Mouse (Mus musculus) kidney, embryonic 16.5 days (tissue): ENCODE results near the gene Csnk1d. TPM values are rescaled to one million over a fixed set of nuclear protein-coding genes. Genes with fewer than 3 reads are reported as not detected.
A peak's percentile ranks its signal among the peaks of the same experiment; 100 is the strongest.

Experiments used
- ATAC-seq: fragments of 200-750 bp; cut with Nextera tagmentation; 2 replicates; pipeline ENCODE4 v1.8.0; 2017; ENCODE audit warnings: moderate TSS enrichment; ENCODE audit not compliant: low FRiP score, low TSS enrichment
- H3K27ac ChIP-seq: fragments of 300-500 bp; sonication (generic); 2 replicates; pipeline ENCODE4 v1.5.1; 2014; ENCODE audit warnings: low read length
- H3K27me3 ChIP-seq: fragments of 300-500 bp; sonication (generic); 2 replicates; pipeline ENCODE4 v1.6.1; 2014; ENCODE audit warnings: low read length, control low read depth, mixed read lengths; ENCODE audit not compliant: insufficient read depth
- H3K36me3 ChIP-seq: fragments of 300-500 bp; sonication (generic); 2 replicates; pipeline ENCODE4 v1.6.1; 2014; ENCODE audit warnings: low read length, control low read depth, mixed read lengths; ENCODE audit not compliant: insufficient read depth
- H3K4me1 ChIP-seq: fragments of 300-500 bp; sonication (generic); 2 replicates; pipeline ENCODE4 v1.6.1; 2014; ENCODE audit warnings: low read length, control low read depth, mixed read lengths; ENCODE audit not compliant: insufficient read depth
- H3K4me2 ChIP-seq: fragments of 300-500 bp; sonication (generic); replicated peaks from 2 replicates; pipeline ENCODE4 v1.6.1; 2014; ENCODE audit warnings: low read depth, low read length
- H3K4me3 ChIP-seq: fragments of 300-500 bp; sonication (generic); 2 replicates; pipeline ENCODE4 v1.5.1; 2014; ENCODE audit warnings: mild to moderate bottlenecking, low read length
- H3K9ac ChIP-seq: fragments of 300-500 bp; sonication (generic); replicated peaks from 2 replicates; pipeline ENCODE4 v1.6.1; 2014; ENCODE audit warnings: low read length
- H3K9me3 ChIP-seq: fragments of 300-500 bp; sonication (generic); 2 replicates; pipeline ENCODE4 v1.6.1; 2016; ENCODE audit warnings: low read length, control low read depth
- WGBS: fragments of 180-500 bp; shearing (Covaris S2); extraction: QIAGEN DNeasy Blood & Tissue Kit; methylation state at CpG from one replicate; pipeline ENCODE4 v1.1.7; 2014; 5-methylcytosine and 5-hydroxymethylcytosine counted together
- polyA plus RNA-seq: library from polyadenylated mRNA; unstranded; fragments of >200 nt; fragmentation: Nextera tagmentation; extraction: Ambion mirVana; gene quantifications from 2 replicates; pipeline ENCODE4 v1.2.1, GENCODE M21; 2015

The Csnk1d gene
- polyA plus RNA-seq, 1 experiment from 2014 or later, result 154 TPM

DNA sequence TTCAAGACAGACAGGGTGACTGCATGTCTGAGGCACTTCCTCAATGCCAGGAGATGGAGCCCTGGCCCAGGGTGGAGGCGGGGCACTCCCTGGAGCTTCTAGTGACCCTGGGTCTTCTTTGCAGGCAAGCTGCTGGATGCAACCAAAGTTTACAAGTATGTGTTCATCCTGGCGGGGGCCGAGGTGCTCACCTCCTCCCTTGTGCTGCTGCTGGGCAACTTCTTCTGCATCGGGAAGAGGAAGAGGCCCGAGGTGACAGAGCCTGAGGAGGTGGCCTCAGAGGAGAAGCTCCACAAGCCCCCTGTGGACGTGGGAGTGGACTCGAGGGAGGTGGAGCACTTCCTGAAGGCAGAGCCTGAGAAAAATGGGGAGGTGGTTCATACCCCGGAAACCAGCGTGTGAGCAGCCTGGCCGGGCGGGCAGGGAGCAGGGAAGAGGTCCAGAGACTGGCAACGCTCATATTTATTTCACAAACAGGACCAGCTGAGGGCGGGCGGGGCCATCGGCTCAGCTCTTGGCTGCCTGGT, 33.3 kb downstream of the Csnk1d start:
- Histone ChIP-seq H3K4me1 (peaks cover 12% of the 10 kb centered on the region), H3K27ac (no peak overlapping the region), H3K27me3 (no peaks in the 10 kb centered on the region), H3K9ac (no peak overlapping the region), H3K4me3 (no peak overlapping the region), H3K36me3 (peaks cover 42% of the 10 kb centered on the region), H3K4me2 (no peak overlapping the region), H3K9me3 (no peaks in the 10 kb centered on the region)
- WGBS, result 47% methylated on average over 15 of the region's 15 CpGs
- no peak for ATAC-seq

DNA sequence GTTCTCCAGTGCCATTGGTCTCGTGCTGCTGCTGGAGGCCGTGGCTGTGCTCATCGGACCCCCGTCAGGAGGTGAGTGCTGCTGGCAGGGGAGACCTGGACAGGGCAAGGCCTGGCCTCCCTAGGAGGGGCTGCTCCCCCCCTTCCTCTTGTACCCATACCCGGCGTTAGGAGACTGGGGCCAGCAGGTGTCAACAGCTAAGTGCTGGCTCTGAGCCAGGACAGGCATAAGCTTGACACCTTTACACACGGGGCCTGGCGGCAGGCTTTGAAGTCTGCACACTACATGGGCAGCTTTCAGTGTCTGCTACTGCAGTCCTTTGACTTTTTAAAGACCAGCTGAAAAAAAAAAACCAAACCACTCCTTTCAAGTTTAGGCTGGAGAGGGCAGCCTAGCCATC, 34.1 kb downstream of the Csnk1d start:
- H3K4me3 ChIP-seq, result no peak overlapping the region
- peaks cover 16% of the 10 kb centered on the region for H3K4me1 ChIP-seq
- H3K9ac ChIP-seq, result no peak overlapping the region
- peaks cover 35% of the 10 kb centered on the region for H3K36me3 ChIP-seq
- no peaks in the 10 kb centered on the region for H3K9me3 ChIP-seq
- no peak for ATAC-seq
- WGBS, result 69% methylated on average over 7 of the region's 8 CpGs
- H3K27ac ChIP-seq, result no peak overlapping the region
- H3K27me3 ChIP-seq, result no peaks in the 10 kb centered on the region
- no peak overlapping the region for H3K4me2 ChIP-seq

DNA sequence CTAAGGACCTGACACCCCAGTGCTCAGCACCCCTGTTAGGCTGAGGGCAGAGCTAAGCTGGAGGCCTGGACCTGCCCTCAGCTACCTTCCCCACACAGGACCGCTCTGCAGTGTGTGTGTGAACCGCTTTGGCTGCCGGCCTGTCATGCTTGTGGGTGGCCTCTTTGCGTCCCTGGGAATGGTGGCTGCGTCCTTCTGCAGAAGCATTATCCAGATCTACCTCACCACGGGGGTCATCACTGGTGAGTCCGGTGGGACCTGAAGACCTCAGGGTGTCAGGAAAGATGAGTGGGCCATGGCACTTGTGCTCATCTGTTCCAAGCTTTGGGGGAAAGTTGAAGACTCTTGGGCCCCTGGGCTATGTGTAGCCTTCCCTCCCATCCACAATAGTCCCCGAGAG, 35.4 kb downstream of the Csnk1d start:
- 92% methylated on average over 8 of the region's 8 CpGs for WGBS
- Histone ChIP-seq H3K4me1 (peaks cover 27% of the 10 kb centered on the region), H3K9me3 (no peaks in the 10 kb centered on the region), H3K27ac (no peak overlapping the region), H3K36me3 (peaks cover 29% of the 10 kb centered on the region), H3K4me2 (no peak overlapping the region), H3K27me3 (no peaks in the 10 kb centered on the region), H3K4me3 (no peak overlapping the region), H3K9ac (no peak overlapping the region)
- no peak for ATAC-seq

DNA sequence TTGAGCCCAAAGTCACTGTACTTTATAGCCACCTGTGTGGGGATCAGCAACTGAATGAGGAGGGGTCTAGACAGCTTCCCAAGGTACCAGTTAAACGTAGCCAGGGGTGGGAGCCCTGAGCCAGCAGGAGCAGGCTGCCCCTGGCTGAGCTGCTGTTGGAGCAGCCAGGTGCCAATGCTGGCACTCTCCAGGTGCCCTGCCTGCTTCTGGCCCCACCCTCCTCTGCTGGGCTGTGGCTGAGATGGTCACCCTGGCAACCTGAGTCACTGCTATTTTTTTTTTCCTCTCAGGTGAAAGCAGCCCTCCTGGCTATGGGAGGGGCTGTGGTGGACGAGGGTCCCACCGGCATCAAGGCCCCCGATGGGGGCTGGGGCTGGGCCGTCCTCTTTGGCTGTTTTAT, 36.2 kb downstream of the Csnk1d start:
- WGBS, result 77% methylated on average over 5 of the region's 5 CpGs
- no peak overlapping the region for H3K27ac ChIP-seq
- H3K4me2 ChIP-seq, result no peak overlapping the region

DNA sequence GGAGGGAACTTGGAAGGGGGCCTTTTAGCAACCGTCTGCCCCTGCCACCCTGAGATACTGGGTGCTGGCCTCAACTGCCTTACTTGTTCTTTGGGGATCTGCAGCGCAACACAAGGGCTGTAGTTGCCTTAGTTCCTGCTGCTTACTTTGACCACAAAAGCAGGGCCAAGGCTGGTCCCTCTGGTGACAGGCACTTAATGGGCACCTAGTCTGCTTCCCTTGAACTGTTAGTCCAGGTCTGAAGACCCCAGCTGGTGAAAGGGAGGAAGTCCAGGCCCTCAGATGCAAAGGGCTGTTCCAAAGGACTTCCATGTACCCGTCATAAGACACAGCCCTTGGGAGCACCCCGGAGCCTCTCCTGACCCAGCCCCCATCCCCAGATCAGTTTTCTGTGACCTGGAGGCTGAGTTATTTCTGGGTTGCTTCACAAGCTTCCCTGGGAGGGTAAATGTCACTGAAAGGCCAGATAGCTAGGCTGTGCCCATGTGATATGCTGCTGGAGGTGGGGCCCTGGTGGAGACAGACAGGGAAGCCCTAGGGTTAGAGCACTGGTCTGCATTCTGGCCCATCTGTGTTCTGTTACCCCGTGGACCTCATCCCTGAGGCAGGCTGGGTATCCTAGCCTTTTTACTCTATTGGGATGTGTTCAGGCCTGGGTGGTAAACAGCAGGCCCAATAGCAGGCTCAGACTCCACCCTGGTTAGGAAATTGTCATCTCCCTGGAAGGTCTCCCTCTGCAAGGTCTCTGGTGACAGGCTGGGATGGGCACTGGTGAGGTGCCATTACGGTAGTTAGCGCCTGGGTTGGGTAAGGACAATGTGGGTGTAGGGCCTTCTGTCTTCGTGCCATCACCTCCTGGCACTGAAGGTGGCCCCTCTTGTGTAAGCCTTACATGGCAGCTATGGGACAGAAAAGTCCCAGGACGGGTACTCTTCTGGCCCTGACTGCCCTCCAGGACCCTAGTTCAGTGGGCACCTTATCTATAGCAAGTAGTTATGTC, 39.1 kb downstream of the Csnk1d start:
- Histone ChIP-seq H3K9me3 (no peaks in the 10 kb centered on the region), H3K27me3 (peaks cover 4% of the 10 kb centered on the region; the same call in 1 of the 2 replicates), H3K4me1 (peaks cover 33% of the 10 kb centered on the region), H3K36me3 (peaks cover 15% of the 10 kb centered on the region), H3K4me3 (no peak overlapping the region; the same call in 1 of the 2 replicates), H3K9ac (no peak overlapping the region), H3K4me2 (peak overlapping the region; percentile 74), H3K27ac (no peak overlapping the region; the same call in 1 of the 2 replicates)
- WGBS, result 75% methylated on average over 9 of the region's 9 CpGs
- ATAC-seq, result no peak

More for the DNA sequence above, 36.2 kb downstream of the Csnk1d start:
- Histone ChIP-seq H3K4me3 (no peak overlapping the region), H3K27me3 (peaks cover 3% of the 10 kb centered on the region; the same call in 1 of the 2 replicates), H3K4me1 (peaks cover 35% of the 10 kb centered on the region), H3K9me3 (no peaks in the 10 kb centered on the region), H3K36me3 (peaks cover 29% of the 10 kb centered on the region), H3K9ac (no peak overlapping the region)
- ATAC-seq, result no peak

DNA sequence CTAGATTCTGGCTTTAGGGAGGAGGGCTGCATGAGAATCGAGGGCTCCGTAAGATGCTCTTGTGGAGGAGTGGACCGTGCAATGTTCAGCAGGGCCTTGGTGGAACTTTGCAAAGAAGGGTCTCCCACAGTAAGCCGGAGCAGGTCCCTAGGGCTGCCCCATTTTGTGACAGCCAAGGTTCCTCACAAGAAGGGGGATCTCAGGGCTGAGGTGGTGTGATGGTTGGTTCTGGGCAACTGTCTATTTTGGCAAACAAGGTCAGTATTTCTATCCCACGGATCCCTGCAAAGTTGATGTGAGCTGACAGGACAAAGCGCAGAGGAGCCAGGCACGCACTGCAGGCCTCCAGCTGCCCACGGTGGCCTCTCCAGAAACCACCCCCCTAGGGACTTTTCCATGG, 39.9 kb downstream of the Csnk1d start:
- WGBS, result 21% methylated on average over 8 of the region's 8 CpGs
- peak; percentile 21 for ATAC-seq

DNA sequence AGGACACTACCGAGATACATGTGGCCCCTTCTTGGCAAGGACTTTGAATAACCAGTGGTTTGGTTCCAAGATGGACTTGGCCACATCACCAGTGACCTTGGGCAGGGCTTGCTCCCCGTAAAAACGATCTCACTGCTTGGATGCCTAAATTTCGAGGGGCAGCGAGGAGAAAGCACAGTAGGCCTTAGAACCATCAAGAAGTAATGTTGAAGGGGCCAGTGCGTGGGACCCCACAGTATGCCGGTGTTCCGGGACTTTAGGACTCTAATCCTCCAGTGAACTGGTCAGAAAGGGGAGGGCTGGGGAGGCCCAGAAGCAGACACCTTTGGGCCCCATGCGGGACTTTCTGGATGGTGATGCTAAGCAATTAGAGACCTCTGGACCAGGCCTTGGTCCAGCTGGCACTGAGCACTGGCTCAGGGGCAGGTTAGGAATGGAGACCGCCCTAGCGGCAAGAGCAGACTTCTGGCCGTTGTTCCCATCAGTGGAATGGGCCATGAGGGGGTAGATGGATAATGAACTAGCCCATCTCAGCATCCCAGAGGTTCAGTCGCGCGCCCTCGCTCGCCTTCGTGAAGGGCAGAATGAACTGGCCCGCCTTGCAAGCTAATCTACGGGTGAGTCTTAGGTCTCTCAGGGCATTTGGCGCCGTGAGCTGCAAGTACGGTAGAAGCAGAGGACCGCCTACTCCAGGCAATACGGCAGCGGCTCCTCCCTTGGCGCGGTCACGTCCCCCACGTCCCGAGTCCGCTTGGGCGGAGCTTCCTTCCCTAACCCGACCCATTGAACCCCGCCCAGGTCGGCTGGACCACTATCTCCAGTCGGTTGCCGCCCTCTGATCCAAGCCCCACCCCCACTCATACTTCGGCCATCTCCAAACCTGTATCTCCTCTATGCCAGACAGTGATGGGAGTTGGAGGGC, 40.6 kb downstream of the Csnk1d start:
- Histone ChIP-seq H3K27me3 (peaks cover 4% of the 10 kb centered on the region; the same call in 1 of the 2 replicates), H3K27ac (peak overlapping the region; percentile 70), H3K36me3 (no peaks in the 10 kb centered on the region; the same call in 1 of the 2 replicates), H3K4me1 (peaks cover 33% of the 10 kb centered on the region), H3K4me2 (peak overlapping the region; percentile 74), H3K9me3 (no peaks in the 10 kb centered on the region), H3K4me3 (peak overlapping the region; percentile 50), H3K9ac (peak overlapping the region; percentile 66)
- 3% methylated on average over 39 of the region's 39 CpGs for WGBS
- peak; percentile 86 for ATAC-seq

More for the DNA sequence above, 39.9 kb downstream of the Csnk1d start:
- peak overlapping the region; percentile 70; the same call in 1 of the 2 replicates for H3K27ac ChIP-seq
- peak overlapping the region; percentile 74 for H3K4me2 ChIP-seq
- peak overlapping the region; percentile 59 for H3K9ac ChIP-seq
- H3K36me3 ChIP-seq, result peaks cover 7% of the 10 kb centered on the region; the same call in 1 of the 2 replicates
- H3K4me1 ChIP-seq, result peaks cover 33% of the 10 kb centered on the region
- H3K9me3 ChIP-seq, result no peaks in the 10 kb centered on the region
- H3K27me3 ChIP-seq, result peaks cover 4% of the 10 kb centered on the region; the same call in 1 of the 2 replicates
- H3K4me3 ChIP-seq, result peak overlapping the region; percentile 50

DNA sequence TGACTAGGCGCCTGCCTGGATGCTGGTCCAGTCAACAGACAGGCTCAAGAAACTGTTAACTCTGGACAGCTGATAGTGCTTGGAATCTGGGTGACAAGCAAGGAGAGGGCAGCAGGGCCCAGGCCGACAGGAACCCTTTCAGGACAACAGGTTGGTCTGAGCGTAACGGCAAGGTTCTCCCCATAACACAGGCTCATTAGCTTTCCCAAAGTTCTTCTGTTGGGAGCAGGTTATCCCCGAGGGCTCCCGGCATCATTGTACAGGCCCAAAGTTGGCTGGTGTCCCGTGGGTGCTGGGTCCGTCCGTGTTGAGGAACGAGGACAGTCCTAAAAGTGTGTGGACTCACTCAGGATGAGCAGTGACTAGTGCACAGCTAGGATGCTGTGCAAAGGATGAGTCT, 41.3 kb downstream of the Csnk1d start:
- peak overlapping the region; percentile 66 for H3K9ac ChIP-seq
- 22% methylated on average over 10 of the region's 10 CpGs for WGBS
- H3K36me3 ChIP-seq, result no peaks in the 10 kb centered on the region
- H3K9me3 ChIP-seq, result no peaks in the 10 kb centered on the region
- H3K4me2 ChIP-seq, result peak overlapping the region; percentile 74
- H3K27ac ChIP-seq, result no peak overlapping the region
- peaks cover 33% of the 10 kb centered on the region for H3K4me1 ChIP-seq
- peaks cover 4% of the 10 kb centered on the region; the same call in 1 of the 2 replicates for H3K27me3 ChIP-seq
- H3K4me3 ChIP-seq, result peak overlapping the region; percentile 50
- ATAC-seq, result no peak
